Mouse (Mus musculus): ENCODE data around the gene Ddx23.

DNA sequence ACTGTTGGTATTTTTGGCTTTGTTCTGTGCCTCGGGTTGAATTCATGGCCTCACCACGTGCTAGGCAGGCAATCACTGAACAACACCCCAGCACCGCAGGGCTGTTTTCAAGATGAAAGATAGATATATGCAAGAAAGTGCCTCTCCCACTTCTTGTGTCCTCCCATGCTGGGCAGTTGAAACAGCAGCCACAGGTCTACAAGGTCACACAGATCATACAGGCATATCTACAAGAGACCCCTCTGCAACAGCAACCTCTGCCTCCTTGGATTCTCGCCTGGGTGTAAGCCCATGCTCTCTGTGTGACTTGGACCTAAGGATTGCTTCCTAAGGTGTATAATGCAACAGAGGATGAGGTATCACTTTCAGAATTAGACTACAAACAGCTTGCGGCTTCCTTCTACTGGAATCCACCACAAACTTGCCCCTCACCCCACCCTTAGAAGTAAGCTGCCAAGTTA, 39.3 kb downstream of the Ddx23 start:
- TF ChIP-seq CTCF (IDR thresholded peaks at IDR 0.05; ENCODE audit: extremely low read depth, insufficient read depth, insufficient read length, insufficient replicate concordance) (no peak), POLR2A (IDR thresholded peaks at IDR 0.05; ENCODE audit: low read depth, low read length) (no peak)

All from spleen, adult 2 months (tissue).